Mouse (Mus musculus): ENCODE measurements around the gene Nrn1l. TPM values are rescaled to one million over a fixed set of nuclear protein-coding genes. Genes with fewer than 3 reads are reported as not detected.

The Nrn1l gene
- polyA plus RNA-seq, 1 experiment from 2014 or later = not detected

- H3K9ac ChIP-seq (ENCODE audit: low read depth, low read length) = no peak overlapping the region
- WGBS (ENCODE audit: insufficient replicate concordance) = 51% methylated on average over 6 of the region's 6 CpGs
These were observed 41.7 kb downstream of the Nrn1l start for GRCm38 (mm10) chr8:105935105-105935504.

DNA sequence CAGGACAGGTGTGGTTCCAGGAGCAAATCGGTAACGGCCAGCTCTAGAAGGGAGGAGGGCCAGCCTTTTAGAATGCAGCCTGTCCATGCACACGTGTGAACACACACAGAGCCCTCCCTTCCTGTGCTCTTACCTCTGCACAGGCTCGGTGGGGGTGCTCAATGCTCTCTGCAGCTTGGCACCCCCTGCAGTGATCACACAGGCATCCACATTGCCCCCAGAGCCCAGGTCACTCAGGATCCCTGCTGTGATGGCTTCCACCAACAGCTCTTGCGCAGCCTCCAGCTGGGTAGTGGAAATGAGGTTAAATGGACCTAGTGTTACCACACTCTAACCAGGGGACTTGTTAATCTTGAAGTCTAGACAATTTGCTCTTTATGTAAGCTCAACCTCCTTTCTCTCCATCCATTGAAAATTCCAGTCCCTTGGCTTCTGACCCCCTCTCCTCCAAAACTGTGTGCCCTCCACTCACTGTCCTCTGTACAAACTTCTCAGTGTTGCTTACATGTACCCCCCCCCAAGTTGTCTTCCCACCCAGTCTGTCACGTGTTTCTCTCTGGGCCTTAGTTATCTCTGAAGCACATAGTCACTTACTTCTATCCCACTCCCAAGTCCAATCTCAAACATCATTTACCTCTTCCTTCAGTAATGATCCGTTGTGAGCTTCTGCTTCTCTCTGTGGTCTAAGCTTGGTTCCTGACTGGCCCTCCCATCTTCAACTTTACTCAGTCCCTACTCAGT is 42.7 kb downstream of the Nrn1l start:
- Histone ChIP-seq H3K9ac (ENCODE audit: low read depth, low read length) (peak overlapping the region; percentile 90), H3K4me2 (peak overlapping the region; percentile 97), H3K4me3 (ENCODE audit: low read depth, low read length) (peak overlapping the region; percentile 83), H3K9me3 (replicated peaks; ENCODE audit: control insufficient read depth, low read length) (no peaks in the 10 kb centered on the region), H3K27ac (ENCODE audit: low read depth, low read length) (peak overlapping the region; percentile 57; the same call in 1 of the 2 replicates), H3K4me1 (ENCODE audit: control insufficient read depth, insufficient read depth, low read length) (peaks cover 8% of the 10 kb centered on the region), H3K36me3 (ENCODE audit: control insufficient read depth, insufficient read depth, low read length) (peaks cover 7% of the 10 kb centered on the region), H3K27me3 (ENCODE audit: control insufficient read depth, insufficient read depth, low read length) (no peaks in the 10 kb centered on the region)
- no peak for ATAC-seq (replicated peaks; ENCODE audit: insufficient number of reproducible peaks, low FRiP score, low TSS enrichment)
- 24% methylated on average over 7 of the region's 7 CpGs for WGBS (ENCODE audit: insufficient replicate concordance)

More at GRCm38 (mm10) chr8:105935105-105935504, 41.7 kb downstream of the Nrn1l start:
- no peak overlapping the region for H3K4me3 ChIP-seq (ENCODE audit: low read depth, low read length)
- no peaks in the 10 kb centered on the region for H3K9me3 ChIP-seq (replicated peaks; ENCODE audit: control insufficient read depth, low read length)
- H3K27ac ChIP-seq (ENCODE audit: low read depth, low read length) = no peak overlapping the region
- H3K36me3 ChIP-seq (ENCODE audit: control insufficient read depth, insufficient read depth, low read length) = peaks cover 5% of the 10 kb centered on the region; the same call in 1 of the 2 replicates
- H3K4me2 ChIP-seq = no peak overlapping the region
- peaks cover 8% of the 10 kb centered on the region for H3K4me1 ChIP-seq (ENCODE audit: control insufficient read depth, insufficient read depth, low read length)
- H3K27me3 ChIP-seq (ENCODE audit: control insufficient read depth, insufficient read depth, low read length) = no peaks in the 10 kb centered on the region
- ATAC-seq (replicated peaks; ENCODE audit: insufficient number of reproducible peaks, low FRiP score, low TSS enrichment) = no peak

- Histone ChIP-seq H3K9ac (ENCODE audit: low read depth, low read length) (peak overlapping the region; percentile 90), H3K4me3 (ENCODE audit: low read depth, low read length) (peak overlapping the region; percentile 83), H3K27ac (ENCODE audit: low read depth, low read length) (peak overlapping the region; percentile 94), H3K9me3 (replicated peaks; ENCODE audit: control insufficient read depth, low read length) (no peaks in the 10 kb centered on the region), H3K4me1 (ENCODE audit: control insufficient read depth, insufficient read depth, low read length) (peaks cover 8% of the 10 kb centered on the region), H3K27me3 (ENCODE audit: control insufficient read depth, insufficient read depth, low read length) (no peaks in the 10 kb centered on the region), H3K4me2 (peak overlapping the region; percentile 97), H3K36me3 (ENCODE audit: control insufficient read depth, insufficient read depth, low read length) (peaks cover 14% of the 10 kb centered on the region)
- under 1% methylated on average over 30 of the region's 30 CpGs for WGBS (ENCODE audit: insufficient replicate concordance)
- ATAC-seq (replicated peaks; ENCODE audit: insufficient number of reproducible peaks, low FRiP score, low TSS enrichment) = peak; percentile 84
These were observed 43.6 kb downstream of the Nrn1l start for GRCm38 (mm10) chr8:105936866-105937475.

GRCm38 (mm10) chr8:105937496-105938305 is 44.3 kb downstream of the Nrn1l start:
- Histone ChIP-seq H3K4me2 (peak overlapping the region; percentile 97), H3K4me3 (ENCODE audit: low read depth, low read length) (peak overlapping the region; percentile 83), H3K4me1 (ENCODE audit: control insufficient read depth, insufficient read depth, low read length) (peaks cover 8% of the 10 kb centered on the region), H3K9me3 (replicated peaks; ENCODE audit: control insufficient read depth, low read length) (no peaks in the 10 kb centered on the region), H3K27me3 (ENCODE audit: control insufficient read depth, insufficient read depth, low read length) (no peaks in the 10 kb centered on the region), H3K27ac (ENCODE audit: low read depth, low read length) (peak overlapping the region; percentile 94), H3K36me3 (ENCODE audit: control insufficient read depth, insufficient read depth, low read length) (peaks cover 16% of the 10 kb centered on the region), H3K9ac (ENCODE audit: low read depth, low read length) (peak overlapping the region; percentile 90)
- ATAC-seq (replicated peaks; ENCODE audit: insufficient number of reproducible peaks, low FRiP score, low TSS enrichment) = 0 out of 2 replicates have a peak, but pooled peaks have one; percentile 32
- 2% methylated on average over 33 of the region's 33 CpGs for WGBS (ENCODE audit: insufficient replicate concordance)

DNA sequence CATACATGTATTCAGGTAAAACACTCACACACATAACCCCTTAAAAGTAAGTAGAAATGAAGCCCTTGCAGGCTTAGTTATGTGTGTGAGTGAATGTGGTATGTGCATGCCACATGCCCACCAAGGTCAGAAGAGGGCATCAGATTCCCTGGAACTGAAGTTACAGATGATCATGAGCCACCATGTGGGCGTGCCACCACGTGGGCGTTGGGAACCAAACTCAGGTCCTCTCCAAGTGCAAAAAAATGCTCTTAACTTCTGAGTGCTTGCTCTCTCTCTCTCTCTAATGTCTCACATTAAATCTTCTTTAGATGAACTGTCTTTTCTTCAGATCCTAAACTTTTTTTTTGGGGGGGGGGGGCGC is 44.9 kb downstream of the Nrn1l start, which contains the start of gene Psmb10:
Gene Psmb10, minus strand, starts transcription at position 139 of the 364 bp plus-strand sequence.
- WGBS (ENCODE audit: insufficient replicate concordance) = 24% methylated on average over 4 of the region's 4 CpGs
- no peak for ATAC-seq (replicated peaks; ENCODE audit: insufficient number of reproducible peaks, low FRiP score, low TSS enrichment)

DNA sequence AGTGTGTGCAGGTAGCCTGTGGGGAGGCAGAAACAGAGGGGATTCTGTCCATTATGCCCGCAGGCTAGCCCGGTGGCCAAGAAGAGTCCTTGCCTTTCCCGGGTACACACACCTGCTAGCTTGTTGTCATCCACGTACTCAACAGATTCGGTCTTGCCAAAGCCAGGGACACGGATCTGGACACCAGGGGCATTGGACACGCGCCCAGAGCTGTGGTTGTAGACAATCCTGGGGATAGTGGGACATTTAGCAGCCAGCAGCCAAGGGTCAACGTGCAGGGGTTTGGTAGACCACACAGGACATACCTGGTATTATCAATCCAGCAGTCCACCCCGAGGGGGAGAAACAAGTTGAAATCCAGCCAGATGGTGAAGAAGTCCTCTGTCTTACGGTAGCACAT is 48.7 kb downstream of the Nrn1l start:
- no peak overlapping the region for H3K27ac ChIP-seq (ENCODE audit: low read depth, low read length)
- H3K4me1 ChIP-seq (ENCODE audit: control insufficient read depth, insufficient read depth, low read length) = no peaks in the 10 kb centered on the region
- ATAC-seq (replicated peaks; ENCODE audit: insufficient number of reproducible peaks, low FRiP score, low TSS enrichment) = no peak
- H3K4me3 ChIP-seq (ENCODE audit: low read depth, low read length) = no peak overlapping the region
- no peak overlapping the region for H3K9ac ChIP-seq (ENCODE audit: low read depth, low read length)
- H3K27me3 ChIP-seq (ENCODE audit: control insufficient read depth, insufficient read depth, low read length) = no peaks in the 10 kb centered on the region
- no peak overlapping the region for H3K4me2 ChIP-seq
- H3K36me3 ChIP-seq (ENCODE audit: control insufficient read depth, insufficient read depth, low read length) = peaks cover 47% of the 10 kb centered on the region
- H3K9me3 ChIP-seq (replicated peaks; ENCODE audit: control insufficient read depth, low read length) = no peaks in the 10 kb centered on the region
- 94% methylated on average over 11 of the region's 11 CpGs for WGBS (ENCODE audit: insufficient replicate concordance)

More for the DNA sequence above, 44.9 kb downstream of the Nrn1l start, which contains the start of gene Psmb10:
- Histone ChIP-seq H3K4me2 (peak within 1 kb of the TSS; percentile 97), H3K36me3 (ENCODE audit: control insufficient read depth, insufficient read depth, low read length) (peaks cover 19% of the 10 kb centered on the region), H3K27ac (ENCODE audit: low read depth, low read length) (peak within 1 kb of the TSS; percentile 94), H3K4me3 (ENCODE audit: low read depth, low read length) (peak within 1 kb of the TSS; percentile 83), H3K9me3 (replicated peaks; ENCODE audit: control insufficient read depth, low read length) (no peaks in the 10 kb centered on the region), H3K9ac (ENCODE audit: low read depth, low read length) (peak within 1 kb of the TSS; percentile 90), H3K4me1 (ENCODE audit: control insufficient read depth, insufficient read depth, low read length) (peaks cover 8% of the 10 kb centered on the region), H3K27me3 (ENCODE audit: control insufficient read depth, insufficient read depth, low read length) (no peaks in the 10 kb centered on the region)

DNA sequence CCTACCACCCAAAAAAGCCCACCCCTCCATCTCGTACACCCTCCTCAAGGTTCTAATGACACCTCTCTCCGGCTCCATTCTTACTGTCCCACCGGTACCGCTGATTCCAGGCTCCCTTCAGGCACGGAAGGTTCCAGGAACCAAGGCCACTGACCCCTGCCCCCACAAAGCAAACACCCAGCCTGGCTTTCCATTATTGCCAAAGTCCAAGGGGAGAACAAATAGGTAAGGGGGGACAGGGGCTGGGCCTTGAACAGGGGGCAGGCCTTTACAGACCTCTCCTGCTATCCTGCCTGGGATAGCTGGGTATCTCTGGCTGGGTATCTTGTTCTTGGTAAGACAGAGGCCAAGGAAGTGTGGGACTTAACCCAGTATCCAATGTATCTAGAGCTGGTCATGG is 49.2 kb downstream of the Nrn1l start:
- H3K4me3 ChIP-seq (ENCODE audit: low read depth, low read length) = no peak overlapping the region

GRCm38 (mm10) chr8:105943321-105943739 is 50.0 kb downstream of the Nrn1l start, which contains the start of gene Lcat:
TSS of gene Lcat (minus strand) at chr8:105943382.
- WGBS (ENCODE audit: insufficient replicate concordance) = 74% methylated on average over 8 of the region's 8 CpGs
- Histone ChIP-seq H3K9me3 (replicated peaks; ENCODE audit: control insufficient read depth, low read length) (no peaks in the 10 kb centered on the region), H3K4me3 (ENCODE audit: low read depth, low read length) (no peak within 1 kb of the TSS), H3K36me3 (ENCODE audit: control insufficient read depth, insufficient read depth, low read length) (peaks cover 56% of the 10 kb centered on the region), H3K27me3 (ENCODE audit: control insufficient read depth, insufficient read depth, low read length) (no peaks in the 10 kb centered on the region), H3K4me1 (ENCODE audit: control insufficient read depth, insufficient read depth, low read length) (no peaks in the 10 kb centered on the region), H3K27ac (ENCODE audit: low read depth, low read length) (no peak within 1 kb of the TSS), H3K4me2 (no peak within 1 kb of the TSS), H3K9ac (ENCODE audit: low read depth, low read length) (no peak within 1 kb of the TSS)
- ATAC-seq (replicated peaks; ENCODE audit: insufficient number of reproducible peaks, low FRiP score, low TSS enrichment) = no peak

More for the DNA sequence above, 49.2 kb downstream of the Nrn1l start:
- no peak overlapping the region for H3K9ac ChIP-seq (ENCODE audit: low read depth, low read length)
- no peak overlapping the region for H3K27ac ChIP-seq (ENCODE audit: low read depth, low read length)
- WGBS (ENCODE audit: insufficient replicate concordance) = 95% methylated on average over 5 of the region's 5 CpGs
- H3K4me2 ChIP-seq = no peak overlapping the region
- peaks cover 52% of the 10 kb centered on the region for H3K36me3 ChIP-seq (ENCODE audit: control insufficient read depth, insufficient read depth, low read length)
- ATAC-seq (replicated peaks; ENCODE audit: insufficient number of reproducible peaks, low FRiP score, low TSS enrichment) = no peak
- no peaks in the 10 kb centered on the region for H3K9me3 ChIP-seq (replicated peaks; ENCODE audit: control insufficient read depth, low read length)
- H3K4me1 ChIP-seq (ENCODE audit: control insufficient read depth, insufficient read depth, low read length) = no peaks in the 10 kb centered on the region
- H3K27me3 ChIP-seq (ENCODE audit: control insufficient read depth, insufficient read depth, low read length) = no peaks in the 10 kb centered on the region
